Mouse (Mus musculus): ENCODE measurements around the gene AI837181. TPM values are rescaled to one million over a fixed set of nuclear protein-coding genes. Genes with fewer than 3 reads are reported as not detected.

Gene AI837181
- polyA plus RNA-seq, 1 experiment from 2014 or later: 19.0 TPM

DNA sequence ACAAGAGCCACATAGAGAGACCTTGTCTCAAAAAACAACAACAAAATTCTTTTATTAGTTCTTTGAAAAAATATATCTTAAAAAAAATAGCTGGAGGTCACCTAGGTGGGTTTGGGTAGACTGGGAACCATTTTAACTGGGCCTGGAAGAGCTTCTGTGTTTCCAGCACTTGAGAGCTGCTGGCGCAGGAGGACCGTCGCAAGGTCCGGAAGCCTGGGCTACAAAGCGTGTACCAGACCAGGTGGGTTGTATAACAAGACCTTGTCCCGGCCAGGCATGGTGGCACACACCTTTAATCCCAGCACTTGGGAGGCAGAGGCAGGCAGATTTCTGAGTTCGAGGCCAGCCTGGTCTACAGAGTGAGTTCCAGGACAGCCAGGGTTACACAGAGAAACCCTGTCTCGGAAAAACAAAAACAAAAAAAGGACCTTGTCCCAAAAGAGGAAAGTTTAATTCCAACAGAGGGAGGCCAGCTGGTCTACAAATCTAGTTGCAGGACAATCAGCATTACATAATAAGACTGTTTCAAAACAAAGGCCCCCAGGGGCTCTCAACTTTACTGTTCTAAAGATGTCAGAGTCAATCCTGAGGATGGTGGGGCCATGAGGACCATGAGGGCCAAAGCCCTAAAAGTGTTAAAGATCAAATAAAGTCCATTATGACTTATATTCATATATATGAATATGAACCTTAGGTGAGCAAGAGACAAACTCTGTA lies 6.0 kb upstream of the AI837181 start:
- Histone ChIP-seq H3K9ac (no peak overlapping the region), H3K4me3 (replicated peaks) (no peak overlapping the region), H3K36me3 (peaks cover 39% of the 10 kb centered on the region), H3K4me1 (replicated peaks) (peaks cover 30% of the 10 kb centered on the region), H3K4me2 (no peak overlapping the region), H3K9me3 (replicated peaks) (no peaks in the 10 kb centered on the region), H3K27ac (no peak overlapping the region), H3K27me3 (no peaks in the 10 kb centered on the region)
- no peak for DNase-seq
- ATAC-seq (ENCODE audit: low read depth): no peak
- whole genome bisulfite sequencing (ENCODE audit: insufficient replicate concordance): 86% methylated on average over 8 of the region's 8 CpGs

DNA sequence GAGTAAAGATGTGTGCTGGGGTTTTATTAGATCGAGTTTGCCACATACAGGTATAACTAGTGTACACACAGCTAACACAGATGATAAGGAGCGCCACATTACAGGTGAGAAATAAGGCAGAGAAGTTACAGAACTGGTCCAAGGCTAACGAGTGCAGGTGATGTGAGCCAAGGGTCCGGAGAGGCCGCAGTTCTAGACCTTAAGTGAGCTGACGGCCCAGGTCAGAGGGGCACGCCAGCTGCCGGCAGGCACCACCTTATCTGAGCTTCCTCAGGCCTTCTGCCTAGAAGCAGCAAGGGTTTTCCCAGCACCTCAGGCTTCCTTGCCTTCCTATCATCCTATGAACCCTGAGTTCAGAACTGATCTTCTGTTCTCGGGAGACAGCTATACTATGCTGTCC lies 5.3 kb upstream of the AI837181 start:
- Histone ChIP-seq H3K4me2 (no peak overlapping the region), H3K27me3 (no peaks in the 10 kb centered on the region), H3K9ac (no peak overlapping the region), H3K27ac (no peak overlapping the region), H3K9me3 (replicated peaks) (no peaks in the 10 kb centered on the region), H3K4me1 (replicated peaks) (peaks cover 30% of the 10 kb centered on the region), H3K36me3 (peaks cover 39% of the 10 kb centered on the region), H3K4me3 (replicated peaks) (no peak overlapping the region)
- DNase-seq (no peak), ATAC-seq (ENCODE audit: low read depth) (no peak)
- 54% methylated on average over 9 of the region's 9 CpGs for WGBS (ENCODE audit: insufficient replicate concordance)

DNA sequence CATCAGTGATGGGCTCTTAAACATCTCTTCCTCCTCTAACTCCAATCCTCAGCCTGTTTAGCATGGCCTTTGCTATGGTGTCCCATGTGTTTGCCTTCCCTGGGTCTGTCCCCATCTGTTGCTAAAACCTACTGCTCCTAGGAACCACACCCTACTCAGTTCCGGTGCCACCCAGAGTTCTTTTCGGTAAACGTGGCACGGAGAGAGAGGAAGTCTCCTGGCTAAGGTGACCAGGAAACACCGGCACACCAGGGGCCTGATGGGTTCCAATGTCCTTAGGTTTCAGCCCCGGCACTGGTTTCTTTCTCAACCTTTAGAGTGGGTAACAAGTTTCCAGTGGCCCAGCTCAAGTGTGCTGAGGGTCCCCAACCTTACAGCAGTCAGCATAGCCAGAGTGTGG lies 4.4 kb upstream of the AI837181 start:
- WGBS (ENCODE audit: insufficient replicate concordance): 78% methylated on average over 6 of the region's 6 CpGs
- Histone ChIP-seq H3K36me3 (peaks cover 39% of the 10 kb centered on the region), H3K9me3 (replicated peaks) (no peaks in the 10 kb centered on the region), H3K4me1 (replicated peaks) (peaks cover 30% of the 10 kb centered on the region), H3K27ac (no peak overlapping the region), H3K27me3 (no peaks in the 10 kb centered on the region), H3K9ac (0 out of 2 replicates have a peak overlapping the region, but pooled peaks have one; percentile 13), H3K4me2 (no peak overlapping the region), H3K4me3 (replicated peaks) (no peak overlapping the region)
- no peak for ATAC-seq (ENCODE audit: low read depth)
- DNase-seq: no peak

DNA sequence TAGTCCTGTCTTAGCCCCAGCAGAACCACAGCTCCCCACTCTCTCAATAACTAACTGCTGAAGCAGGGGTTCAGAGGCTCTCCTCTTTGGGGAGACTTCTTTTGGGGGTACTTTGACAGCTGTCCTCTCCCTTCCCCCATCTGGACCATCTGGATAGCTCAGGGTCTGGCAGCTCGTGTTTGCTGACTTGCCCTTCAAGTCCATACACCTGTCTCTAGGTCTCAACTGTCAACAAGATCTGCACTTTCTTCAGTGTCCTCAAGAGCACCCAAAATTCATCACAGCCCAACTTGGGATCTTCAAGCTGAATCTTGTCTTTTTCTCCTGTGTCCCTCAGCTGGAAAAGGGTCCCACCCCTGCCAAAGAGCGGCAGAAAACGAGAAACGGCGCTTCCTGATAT lies 3.2 kb upstream of the AI837181 start:
- ATAC-seq (ENCODE audit: low read depth): no peak
- Histone ChIP-seq H3K36me3 (peaks cover 47% of the 10 kb centered on the region), H3K27ac (no peak overlapping the region), H3K4me3 (replicated peaks) (no peak overlapping the region), H3K9me3 (replicated peaks) (no peaks in the 10 kb centered on the region), H3K4me1 (replicated peaks) (peaks cover 42% of the 10 kb centered on the region), H3K27me3 (no peaks in the 10 kb centered on the region), H3K4me2 (no peak overlapping the region), H3K9ac (no peak overlapping the region)
- 83% methylated on average over 5 of the region's 5 CpGs for WGBS (ENCODE audit: insufficient replicate concordance)
- no peak for DNase-seq

DNA sequence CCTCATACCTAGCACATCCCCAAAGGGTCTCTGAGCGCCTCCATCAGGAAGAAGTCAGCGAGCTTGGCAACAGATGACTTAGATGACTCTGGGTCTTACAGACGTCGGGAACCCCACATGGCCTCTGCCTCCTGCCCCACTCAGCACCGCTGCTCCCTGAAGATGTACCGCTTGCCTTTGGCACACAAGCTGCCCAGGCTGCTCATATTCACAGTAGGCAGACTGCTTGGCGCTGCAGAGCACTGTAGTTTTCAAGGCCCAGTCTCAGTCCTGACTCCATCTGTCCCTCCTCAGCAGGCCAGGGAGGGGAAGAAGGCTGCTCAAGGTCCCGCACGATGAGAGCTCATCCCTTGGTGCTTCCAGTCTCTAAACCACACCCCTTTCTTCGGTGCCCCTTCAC lies 2.7 kb upstream of the AI837181 start:
- DNase-seq (no peak), ATAC-seq (ENCODE audit: low read depth) (no peak)
- Histone ChIP-seq H3K27ac (no peak overlapping the region), H3K4me2 (no peak overlapping the region), H3K9ac (no peak overlapping the region), H3K4me1 (replicated peaks) (peaks cover 47% of the 10 kb centered on the region), H3K27me3 (no peaks in the 10 kb centered on the region), H3K9me3 (replicated peaks) (no peaks in the 10 kb centered on the region), H3K4me3 (replicated peaks) (no peak overlapping the region), H3K36me3 (peaks cover 52% of the 10 kb centered on the region)
- WGBS (ENCODE audit: insufficient replicate concordance): 82% methylated on average over 10 of the region's 10 CpGs

DNA sequence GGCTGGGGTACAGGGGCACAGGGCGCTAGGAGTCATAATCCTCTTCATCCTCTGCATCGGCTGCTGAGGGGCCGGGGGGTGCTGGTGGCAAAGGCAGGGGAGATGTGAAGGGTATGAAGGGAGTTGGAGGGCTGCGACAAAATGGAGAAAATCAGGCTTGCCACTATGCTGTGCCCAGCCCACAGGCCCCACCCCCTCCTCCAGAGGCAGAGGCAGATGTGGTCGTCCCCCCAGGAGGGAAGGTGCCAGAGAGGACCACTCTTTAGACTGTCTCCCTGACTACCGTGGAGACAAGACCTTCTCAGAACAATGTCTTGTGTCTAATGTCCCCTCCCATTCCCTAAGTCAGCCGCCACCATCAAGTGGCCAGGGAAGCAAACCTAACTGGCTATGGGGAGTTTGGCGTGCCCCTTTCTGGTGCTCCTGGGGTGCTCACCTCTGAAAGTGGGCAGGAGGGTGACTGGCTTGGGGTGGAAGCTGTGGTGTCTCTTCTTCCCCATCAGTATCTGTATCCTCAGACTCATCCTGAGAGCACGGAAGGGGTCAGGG lies 2.0 kb upstream of the AI837181 start:
- WGBS (ENCODE audit: insufficient replicate concordance): 87% methylated on average over 9 of the region's 9 CpGs
- ATAC-seq (ENCODE audit: low read depth) (no peak), DNase-seq (no peak)
- Histone ChIP-seq H3K27ac (peak overlapping the region; percentile 91; the same call in 1 of the 2 replicates), H3K36me3 (peaks cover 53% of the 10 kb centered on the region), H3K4me3 (replicated peaks) (peak overlapping the region; percentile 82; the same call in 1 of the 2 replicates), H3K4me1 (replicated peaks) (peaks cover 51% of the 10 kb centered on the region), H3K27me3 (no peaks in the 10 kb centered on the region), H3K4me2 (peak overlapping the region; percentile 96), H3K9me3 (replicated peaks) (no peaks in the 10 kb centered on the region), H3K9ac (peak overlapping the region; percentile 84; the same call in 1 of the 2 replicates)

DNA sequence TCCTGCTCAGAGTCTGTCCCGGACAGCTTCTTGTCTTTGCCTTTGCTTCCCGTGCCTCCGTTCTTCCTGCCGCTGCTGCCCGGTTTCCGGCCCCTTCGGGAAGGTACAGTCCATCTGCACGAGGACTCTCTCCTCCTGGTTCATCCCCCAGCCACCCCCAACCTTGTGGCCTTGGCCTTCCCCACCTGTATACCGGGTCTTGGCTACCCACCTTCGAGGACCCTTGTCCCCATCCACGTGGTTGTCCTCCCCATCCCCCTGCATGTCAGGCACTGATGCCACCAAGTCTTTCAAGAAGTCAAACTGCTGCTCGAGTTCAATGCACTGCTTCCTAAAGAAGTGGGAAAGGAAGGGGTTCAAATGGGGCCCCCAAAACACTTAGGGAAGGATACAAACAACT lies 1.4 kb upstream of the AI837181 start:
- Histone ChIP-seq H3K9ac (peak overlapping the region; percentile 84), H3K9me3 (replicated peaks) (no peaks in the 10 kb centered on the region), H3K36me3 (peaks cover 48% of the 10 kb centered on the region), H3K27ac (peak overlapping the region; percentile 91), H3K4me1 (replicated peaks) (peaks cover 52% of the 10 kb centered on the region), H3K4me2 (peak overlapping the region; percentile 96), H3K4me3 (replicated peaks) (peak overlapping the region; percentile 82), H3K27me3 (no peaks in the 10 kb centered on the region)
- 60% methylated on average over 12 of the region's 12 CpGs for WGBS (ENCODE audit: insufficient replicate concordance)
- DNase-seq: no peak
- no peak for ATAC-seq (ENCODE audit: low read depth)

DNA sequence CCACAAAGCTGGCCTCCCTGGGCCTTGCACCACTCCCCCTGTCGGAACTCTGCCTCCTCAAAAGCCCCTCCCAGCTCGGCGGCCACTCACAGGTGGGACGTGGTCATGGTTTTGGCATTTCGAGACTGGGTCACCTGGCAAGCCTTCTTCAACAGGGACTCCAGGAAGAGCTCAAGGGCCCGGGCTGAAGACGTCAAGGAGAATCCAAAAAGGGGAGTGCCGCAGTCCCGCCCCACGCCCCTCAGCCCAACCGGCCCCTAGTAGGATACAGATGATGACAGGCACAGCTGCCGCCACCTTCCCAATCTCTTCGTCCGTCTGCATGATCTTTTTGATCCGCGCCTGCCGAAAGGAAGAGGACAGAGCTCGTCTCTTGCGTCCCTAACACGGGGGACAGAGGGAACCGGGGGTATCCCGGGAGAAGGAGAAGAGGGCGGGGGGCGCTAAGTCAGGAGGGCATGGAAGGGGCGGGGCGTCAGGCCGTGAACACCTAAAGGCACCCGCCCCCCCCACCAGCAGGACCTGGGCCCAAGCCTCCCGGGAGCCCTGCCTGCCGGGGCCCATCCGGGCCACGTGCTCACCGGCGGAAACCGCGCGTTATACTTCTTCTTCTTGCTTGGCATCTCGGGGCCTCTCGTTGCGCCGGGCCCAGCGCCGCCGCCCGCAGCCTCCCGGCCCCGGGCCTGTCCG lies 707 bp upstream of the AI837181 start:
- peak overlapping the region; percentile 82 for H3K4me3 ChIP-seq (replicated peaks)
- H3K36me3 ChIP-seq: peaks cover 48% of the 10 kb centered on the region
- 2% methylated on average over 46 of the region's 48 CpGs for WGBS (ENCODE audit: insufficient replicate concordance)
- ATAC-seq (ENCODE audit: low read depth) (peak; percentile 57), DNase-seq (peak; percentile 59)
- H3K9ac ChIP-seq: peak overlapping the region; percentile 84
- peak overlapping the region; percentile 96 for H3K4me2 ChIP-seq
- H3K27me3 ChIP-seq: no peaks in the 10 kb centered on the region
- peaks cover 52% of the 10 kb centered on the region for H3K4me1 ChIP-seq (replicated peaks)
- no peaks in the 10 kb centered on the region for H3K9me3 ChIP-seq (replicated peaks)
- H3K27ac ChIP-seq: peak overlapping the region; percentile 91

DNA sequence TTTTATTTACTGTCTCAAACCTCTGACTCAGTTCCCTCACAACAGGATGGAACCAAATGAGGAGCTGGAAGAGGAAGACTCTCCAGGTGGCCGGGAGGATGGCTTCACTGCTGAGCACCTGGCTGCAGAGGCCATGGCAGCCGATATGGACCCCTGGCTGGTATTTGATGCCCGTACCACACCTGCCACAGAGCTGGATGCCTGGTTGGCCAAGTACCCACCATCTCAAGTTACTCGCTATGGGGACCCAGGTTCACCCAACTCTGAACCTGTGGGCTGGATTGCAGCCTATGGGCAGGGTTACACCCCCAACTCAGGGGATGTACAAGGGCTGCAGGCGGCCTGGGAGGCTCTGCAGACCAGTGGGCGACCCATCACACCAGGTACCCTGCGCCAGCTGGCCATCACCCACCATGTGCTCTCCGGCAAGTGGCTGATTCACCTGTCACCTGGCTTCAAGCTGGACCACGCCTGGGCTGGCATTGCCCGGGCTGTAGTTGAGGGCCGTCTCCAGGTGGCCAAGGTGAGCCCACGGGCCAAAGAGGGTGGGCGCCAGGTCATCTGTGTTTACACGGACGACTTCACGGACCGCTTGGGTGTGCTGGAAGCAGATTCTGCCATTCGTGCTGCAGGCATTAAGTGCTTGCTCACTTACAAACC lies 1.1 kb downstream of the AI837181 start:
- Histone ChIP-seq H3K36me3 (peaks cover 33% of the 10 kb centered on the region), H3K4me2 (peak overlapping the region; percentile 81), H3K27ac (peak overlapping the region; percentile 89), H3K4me1 (replicated peaks) (peaks cover 41% of the 10 kb centered on the region), H3K27me3 (no peaks in the 10 kb centered on the region), H3K9me3 (replicated peaks) (no peaks in the 10 kb centered on the region), H3K9ac (peak overlapping the region; percentile 90), H3K4me3 (replicated peaks) (peak overlapping the region; percentile 82)
- ATAC-seq (ENCODE audit: low read depth) (no peak), DNase-seq (no peak)
- 78% methylated on average over 18 of the region's 18 CpGs for WGBS (ENCODE audit: insufficient replicate concordance)

DNA sequence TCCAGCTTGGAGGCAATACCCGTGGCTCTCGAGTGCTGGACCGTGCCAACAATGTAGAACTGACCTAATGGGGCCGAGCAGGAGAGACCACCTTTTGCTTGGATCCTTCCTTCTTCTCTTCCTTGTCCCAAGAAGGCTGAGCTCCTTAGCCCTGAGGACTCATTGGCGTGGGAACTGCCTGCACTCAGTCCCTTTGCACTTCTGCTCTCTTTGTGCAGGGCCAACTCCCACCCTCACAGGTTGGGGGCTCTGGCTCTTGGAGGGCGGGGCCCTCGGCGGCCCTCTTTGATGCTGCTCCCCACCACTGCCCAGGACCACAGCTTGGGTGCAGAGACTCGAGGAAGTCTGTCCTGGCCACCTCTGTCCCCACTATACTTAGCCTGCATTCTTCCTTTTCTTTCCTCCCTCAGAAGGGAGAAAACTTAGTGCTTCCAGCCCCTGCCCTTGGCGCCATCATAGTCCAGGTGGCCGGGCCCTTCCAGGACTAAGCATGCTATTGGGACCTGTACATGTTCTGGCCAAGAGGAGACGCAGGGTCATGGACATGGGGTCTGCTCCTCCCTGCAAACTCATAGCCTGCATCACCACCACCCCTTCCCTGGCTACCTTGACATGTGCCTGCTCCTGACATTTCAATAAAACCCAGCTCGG lies 1.8 kb downstream of the AI837181 start:
- H3K9me3 ChIP-seq (replicated peaks): no peaks in the 10 kb centered on the region
- no peak overlapping the region for H3K27ac ChIP-seq
- ATAC-seq (ENCODE audit: low read depth) (no peak), DNase-seq (no peak)
- no peaks in the 10 kb centered on the region for H3K27me3 ChIP-seq
- WGBS (ENCODE audit: insufficient replicate concordance): 86% methylated on average over 13 of the region's 13 CpGs
- H3K4me3 ChIP-seq (replicated peaks): 0 out of 2 replicates have a peak overlapping the region, but pooled peaks have one; percentile 82
- peak overlapping the region; percentile 81; the same call in 1 of the 2 replicates for H3K4me2 ChIP-seq
- peaks cover 41% of the 10 kb centered on the region for H3K4me1 ChIP-seq (replicated peaks)
- H3K9ac ChIP-seq: peak overlapping the region; percentile 90
- peaks cover 30% of the 10 kb centered on the region for H3K36me3 ChIP-seq

DNA sequence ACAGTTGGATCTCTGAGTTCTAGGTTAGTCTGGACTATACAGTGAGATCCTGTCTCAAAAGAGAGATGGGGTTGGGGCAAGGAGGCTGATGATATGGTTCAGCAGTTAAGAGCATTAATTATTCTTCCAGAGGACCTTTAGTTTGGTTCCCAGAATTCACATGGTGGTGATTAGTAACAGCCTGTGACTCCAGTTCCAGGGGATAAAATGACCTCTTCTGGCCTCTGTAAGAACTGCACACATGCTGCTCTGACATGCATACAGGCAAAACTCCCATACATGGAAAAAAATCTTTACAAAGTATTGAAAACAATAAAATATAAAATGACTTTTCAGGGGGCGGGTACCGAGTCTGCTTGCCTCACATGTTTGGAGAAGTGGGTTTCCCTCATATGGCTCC lies 3.1 kb downstream of the AI837181 start:
- Histone ChIP-seq H3K4me3 (replicated peaks) (no peak overlapping the region), H3K4me2 (no peak overlapping the region), H3K9ac (0 out of 2 replicates have a peak overlapping the region, but pooled peaks have one; percentile 13), H3K36me3 (peaks cover 17% of the 10 kb centered on the region), H3K4me1 (replicated peaks) (peaks cover 40% of the 10 kb centered on the region), H3K9me3 (replicated peaks) (no peaks in the 10 kb centered on the region), H3K27ac (no peak overlapping the region), H3K27me3 (no peaks in the 10 kb centered on the region)
- WGBS (ENCODE audit: insufficient replicate concordance): 71% methylated on average over 2 of the region's 2 CpGs
- no peak for DNase-seq
- ATAC-seq (ENCODE audit: low read depth): no peak

Measured in liver, embryonic 13.5 days (tissue).